Mouse (Mus musculus) embryonic fibroblast, embryonic 13.5 days (primary cell): ENCODE results near the gene Gtf2ird1. TPM values are rescaled to one million over a fixed set of nuclear protein-coding genes. Genes with fewer than 3 reads are reported as not detected.

Experiments used
- H3K27ac ChIP-seq: 2 replicates; pipeline ENCODE4 v1.5.1; 2012; ENCODE audit warnings: low read length, control low read depth, inconsistent platforms; ENCODE audit not compliant: insufficient read depth
- H3K4me1 ChIP-seq: 2 replicates; pipeline ENCODE4 v1.6.1; 2011; ENCODE audit warnings: low read length; ENCODE audit not compliant: control insufficient read depth, insufficient read depth
- H3K4me3 ChIP-seq: 2 replicates; pipeline ENCODE4 v1.5.1; 2011; ENCODE audit warnings: mild to moderate bottlenecking, control low read depth, low read length; ENCODE audit not compliant: insufficient read depth
- CTCF ChIP-seq: IDR thresholded peaks from 2 replicates; pipeline ENCODE4 v1.5.1; 2011; ENCODE audit warnings: mild to moderate bottlenecking, control low read depth, low read length, moderate library complexity, borderline replicate concordance; ENCODE audit not compliant: insufficient read depth
- POLR2A ChIP-seq: IDR thresholded peaks from 2 replicates; pipeline ENCODE4 v1.6.1; 2011; ENCODE audit warnings: low read depth, mild to moderate bottlenecking, control low read depth, low read length, moderate library complexity
- polyA plus RNA-seq: library from polyadenylated mRNA; stranded (reverse); fragments of >200 nt; gene quantifications from 2 replicates; pipeline ENCODE4 v1.2.4, GENCODE M21; 2011; ENCODE audit warnings: low read depth; ENCODE audit not compliant: missing spikeins, insufficient read length

Gene Gtf2ird1
- polyA plus RNA-seq, 1 experiment, result 58.2 TPM

DNA sequence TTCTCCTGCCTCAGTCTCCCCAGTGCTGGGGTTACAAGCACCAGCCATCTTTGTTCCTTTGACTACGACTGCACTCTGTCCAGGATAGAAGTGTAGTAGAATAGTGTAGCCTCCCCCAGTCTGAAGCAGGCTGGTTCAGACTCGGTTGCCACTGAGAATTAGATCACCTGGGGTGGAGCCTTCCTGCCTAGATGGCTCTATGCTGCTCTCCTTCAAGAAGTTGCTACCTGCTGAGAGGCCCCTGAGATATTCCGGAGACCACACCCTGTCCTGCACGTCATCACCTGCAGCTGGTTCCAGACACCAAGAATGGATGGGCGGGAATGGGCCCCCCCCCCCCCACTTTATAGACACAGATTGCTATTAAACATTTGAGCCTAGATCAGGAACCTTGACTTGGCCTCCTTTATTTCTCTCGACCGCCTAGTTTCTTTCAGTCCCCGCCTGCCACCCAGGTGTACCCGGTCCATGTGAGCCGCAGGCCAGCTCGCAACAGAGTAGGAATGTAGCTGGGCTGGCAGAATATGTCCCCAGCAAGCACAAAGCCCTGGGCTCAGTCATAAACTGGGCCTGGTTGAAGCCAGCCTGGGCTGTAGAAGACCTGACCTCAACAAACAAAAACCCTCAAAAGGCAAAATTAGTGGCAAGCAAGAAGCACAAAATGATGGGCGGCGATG lies 19.6 kb downstream of the Gtf2ird1 start:
- Histone ChIP-seq H3K4me1 (0 out of 2 replicates have a peak, but pooled peaks cover 8% of the 10 kb centered on the region), H3K4me3 (no peak overlapping the region), H3K27ac (no peak overlapping the region)
- TF ChIP-seq CTCF, result no peak
- no peak for TF ChIP-seq POLR2A

DNA sequence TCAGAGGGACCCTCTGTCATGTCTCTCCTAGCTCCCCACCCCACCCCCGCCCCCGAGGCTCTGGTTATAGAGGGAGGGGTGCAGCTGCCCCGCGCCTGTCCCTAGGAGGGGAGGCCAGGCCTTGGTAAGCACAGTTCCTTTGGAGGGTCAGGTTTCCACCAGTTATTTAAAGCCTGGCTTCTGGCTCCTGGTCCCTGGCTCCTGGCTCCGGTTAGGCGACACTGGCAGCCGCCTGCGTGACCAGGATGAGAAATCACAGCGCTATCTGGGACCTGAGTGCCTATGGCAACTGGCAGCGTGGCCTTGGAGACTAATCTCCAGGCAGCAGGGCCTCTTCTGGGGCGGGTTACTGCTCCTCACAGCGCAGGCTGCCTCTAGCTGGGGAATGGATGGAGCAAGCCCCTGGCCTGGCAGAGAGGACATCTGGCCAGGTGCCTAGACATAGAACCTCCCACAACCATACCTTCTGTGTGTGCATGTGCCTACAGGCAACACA lies 20.6 kb downstream of the Gtf2ird1 start:
- TF ChIP-seq POLR2A (no peak), CTCF (no peak)
- H3K4me1 ChIP-seq, result 0 out of 2 replicates have a peak, but pooled peaks cover 8% of the 10 kb centered on the region
- H3K4me3 ChIP-seq, result no peak overlapping the region
- H3K27ac ChIP-seq, result no peak overlapping the region

DNA sequence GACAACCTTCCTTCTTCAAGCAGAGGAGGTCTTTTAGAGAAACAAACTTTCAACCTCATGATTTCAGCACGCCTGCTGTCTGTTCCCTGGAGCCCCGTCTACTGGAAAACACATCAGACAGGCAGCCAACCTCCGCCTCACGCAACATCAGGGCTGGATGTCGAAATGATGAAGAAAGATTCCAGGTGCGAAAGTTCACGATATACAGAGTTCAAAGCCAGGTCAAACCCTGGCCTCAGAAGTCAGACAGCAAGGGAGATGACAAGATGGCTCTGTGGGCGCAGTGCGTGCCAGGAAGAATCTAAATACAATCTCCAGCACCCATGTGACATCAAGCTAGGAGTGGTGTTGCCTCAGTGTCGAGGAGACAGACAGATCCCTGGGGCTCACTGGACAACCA lies 23.4 kb downstream of the Gtf2ird1 start:
- no peak overlapping the region for H3K27ac ChIP-seq
- H3K4me3 ChIP-seq, result no peak overlapping the region
- H3K4me1 ChIP-seq, result 0 out of 2 replicates have a peak, but pooled peaks cover 4% of the 10 kb centered on the region
- TF ChIP-seq CTCF (no peak), POLR2A (no peak)

DNA sequence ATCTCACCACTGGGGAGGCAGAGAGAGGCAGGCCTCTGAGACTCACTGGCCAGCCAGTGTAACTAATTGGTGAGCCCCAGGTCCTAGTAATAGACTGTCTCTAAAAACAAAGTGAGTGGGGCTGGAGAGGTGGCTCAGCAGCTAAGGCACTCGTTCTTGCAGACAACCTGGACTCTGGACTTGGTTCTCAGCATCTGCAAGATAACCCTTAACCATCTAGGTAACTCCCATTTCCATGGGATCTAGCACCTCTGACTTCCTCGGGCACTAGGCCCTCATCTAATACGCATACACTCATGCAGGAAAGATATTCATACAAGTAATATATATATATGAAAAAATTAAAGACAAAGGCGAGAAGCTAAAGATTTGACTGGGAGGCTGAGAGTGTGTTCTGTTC lies 26.4 kb downstream of the Gtf2ird1 start:
- no peak for TF ChIP-seq POLR2A
- TF ChIP-seq CTCF, result no peak
- Histone ChIP-seq H3K27ac (no peak overlapping the region), H3K4me1 (no peaks in the 10 kb centered on the region), H3K4me3 (no peak overlapping the region)

DNA sequence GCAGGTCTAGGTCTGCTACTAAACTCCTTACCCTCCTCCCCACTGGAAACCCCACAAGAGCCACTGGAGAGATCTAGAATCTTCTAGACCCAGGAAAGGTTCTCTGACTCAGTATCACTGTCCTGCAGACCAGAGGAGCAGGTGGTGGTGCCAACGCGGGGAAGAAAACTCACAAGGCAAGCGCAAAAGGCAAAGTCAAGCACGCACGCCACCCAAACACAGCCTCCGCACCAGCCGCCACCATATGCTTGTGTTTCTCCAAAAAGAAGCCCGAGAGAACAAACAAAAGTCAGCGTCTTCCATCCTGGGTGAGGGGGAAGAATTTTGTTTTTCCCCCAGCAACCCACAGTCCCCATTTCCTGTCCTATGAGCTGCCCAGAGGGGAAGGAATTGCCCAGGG lies 28.9 kb downstream of the Gtf2ird1 start:
- no peak overlapping the region for H3K27ac ChIP-seq

DNA sequence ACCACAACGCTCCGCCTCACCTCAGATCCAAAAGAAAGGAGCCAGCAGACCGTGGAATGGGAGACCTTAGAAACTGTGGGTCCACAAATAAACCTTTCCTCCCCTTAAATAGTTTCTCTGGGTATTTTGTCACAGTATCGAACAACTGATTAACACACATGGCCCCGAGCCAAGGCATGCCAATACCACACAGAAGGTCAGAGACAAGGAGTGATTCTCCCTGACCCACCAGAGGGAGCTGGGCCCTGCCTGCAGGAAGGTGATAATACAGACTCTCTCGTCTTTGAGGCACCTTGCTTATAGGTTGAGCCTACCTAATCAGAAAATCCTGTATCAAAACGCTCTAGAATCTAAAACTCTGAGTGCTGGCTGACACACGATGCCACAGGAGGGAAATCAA lies 30.9 kb downstream of the Gtf2ird1 start:
- peaks cover 3% of the 10 kb centered on the region; the same call in 1 of the 2 replicates for H3K4me1 ChIP-seq
- no peak overlapping the region for H3K27ac ChIP-seq
- no peak overlapping the region for H3K4me3 ChIP-seq
- TF ChIP-seq POLR2A (no peak), CTCF (no peak)

More for the DNA sequence above, 28.9 kb downstream of the Gtf2ird1 start:
- TF ChIP-seq CTCF (no peak), POLR2A (no peak)
- Histone ChIP-seq H3K4me3 (no peak overlapping the region), H3K4me1 (no peaks in the 10 kb centered on the region)

DNA sequence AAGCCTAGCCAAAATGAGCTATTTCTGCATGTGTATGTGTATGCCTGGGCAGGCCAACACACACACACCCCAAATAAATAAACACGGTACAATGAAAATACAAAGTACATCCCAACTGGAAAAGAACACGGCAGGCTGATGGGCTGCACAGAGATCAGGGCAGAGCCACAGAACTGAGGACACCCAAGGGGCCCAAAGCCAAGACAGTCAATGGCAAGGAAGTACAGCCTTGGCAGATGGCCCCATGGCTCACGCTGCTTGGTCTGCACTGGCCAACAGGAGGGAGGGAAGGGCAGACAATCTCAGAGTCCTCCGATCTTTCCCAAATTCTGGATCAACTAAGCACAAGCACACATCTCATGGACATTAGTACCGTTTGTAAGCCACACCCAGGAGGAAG lies 32.6 kb downstream of the Gtf2ird1 start:
- Histone ChIP-seq H3K4me3 (no peak overlapping the region), H3K4me1 (peaks cover 3% of the 10 kb centered on the region; the same call in 1 of the 2 replicates), H3K27ac (no peak overlapping the region)
- TF ChIP-seq CTCF (no peak), POLR2A (no peak)

DNA sequence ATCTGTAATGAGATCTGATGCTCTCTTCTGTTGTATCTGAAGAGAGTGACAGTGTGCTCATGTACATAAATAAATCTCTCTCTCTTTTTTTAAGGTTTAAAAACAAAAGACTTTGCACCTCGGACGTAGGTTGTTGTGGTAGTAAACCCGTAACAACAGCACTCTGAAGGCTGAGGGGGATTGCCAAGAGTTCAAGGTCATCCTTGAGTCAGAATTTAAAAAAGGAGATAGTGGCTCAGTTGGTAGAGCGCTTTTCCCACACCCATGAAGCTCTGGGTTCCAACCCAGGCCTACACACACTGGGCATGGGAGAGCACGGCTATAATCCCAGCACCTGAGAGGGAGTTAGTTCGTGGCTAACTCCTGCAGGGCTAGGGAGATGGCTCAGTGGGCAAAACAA lies 33.1 kb downstream of the Gtf2ird1 start:
- Histone ChIP-seq H3K27ac (no peak overlapping the region), H3K4me1 (peaks cover 3% of the 10 kb centered on the region; the same call in 1 of the 2 replicates)
- TF ChIP-seq CTCF (no peak), POLR2A (no peak)

DNA sequence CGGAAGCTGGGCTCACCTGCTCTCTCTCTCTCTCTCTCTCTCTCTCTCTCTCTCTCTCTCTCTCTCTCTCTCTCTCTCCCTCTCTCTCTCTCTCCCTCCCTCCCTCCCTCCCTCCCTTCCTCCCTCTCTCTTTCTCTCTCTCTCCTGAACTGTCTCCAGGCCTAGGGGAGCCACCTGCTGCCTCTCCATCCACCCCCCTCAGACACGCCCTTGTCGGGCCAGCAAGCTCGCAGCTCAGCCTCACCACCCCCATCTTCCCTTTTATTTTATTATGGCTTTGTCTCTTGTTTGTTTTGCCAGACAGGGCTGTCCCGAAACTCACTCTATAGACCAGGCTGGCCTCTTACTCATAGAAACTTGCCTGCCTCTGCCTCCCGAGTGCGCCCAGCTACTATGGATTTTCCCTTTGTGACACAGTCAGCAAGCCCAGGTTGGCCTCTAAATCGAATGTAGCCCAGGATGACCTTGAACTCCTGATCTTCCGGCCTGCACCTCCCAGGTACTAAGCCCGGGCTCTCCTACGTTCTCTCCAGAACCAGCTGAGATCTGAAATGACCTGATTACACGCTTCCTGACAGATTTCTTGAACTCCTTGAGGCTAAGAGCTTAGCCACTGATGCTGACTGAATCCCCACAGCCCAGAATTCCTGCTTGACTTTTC lies 34.1 kb downstream of the Gtf2ird1 start:
- peaks cover 3% of the 10 kb centered on the region; the same call in 1 of the 2 replicates for H3K4me1 ChIP-seq
- no peak overlapping the region for H3K27ac ChIP-seq
- H3K4me3 ChIP-seq, result no peak overlapping the region
- TF ChIP-seq POLR2A (no peak), CTCF (no peak)

More for the DNA sequence above, 33.1 kb downstream of the Gtf2ird1 start:
- H3K4me3 ChIP-seq, result no peak overlapping the region

DNA sequence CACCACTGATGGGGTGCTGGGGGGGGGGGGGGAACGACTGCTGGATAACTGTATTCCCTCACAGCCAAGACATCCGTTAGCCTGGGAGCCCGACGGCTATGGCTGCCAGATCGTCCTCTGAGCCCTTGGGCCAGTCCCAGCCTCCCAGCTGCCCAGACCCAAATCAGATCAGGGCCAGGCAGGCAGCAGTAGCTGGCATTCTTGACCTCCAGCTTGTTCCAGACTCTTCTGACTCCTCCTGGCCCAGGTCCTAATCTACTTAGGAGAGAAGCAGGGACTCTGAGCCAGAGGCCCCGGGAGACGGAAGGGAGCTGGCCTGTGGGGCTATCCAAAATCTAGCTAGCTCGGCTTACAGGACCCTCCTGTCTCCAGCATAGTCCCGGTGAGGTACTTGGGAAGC lies 35.5 kb downstream of the Gtf2ird1 start:
- TF ChIP-seq CTCF, result no peak
- no peak for TF ChIP-seq POLR2A
- Histone ChIP-seq H3K27ac (no peak overlapping the region), H3K4me1 (peaks cover 3% of the 10 kb centered on the region; the same call in 1 of the 2 replicates), H3K4me3 (no peak overlapping the region)
